28 mouse cellular contexts compared by ENCODE assay signal in the genomic region with DNA sequence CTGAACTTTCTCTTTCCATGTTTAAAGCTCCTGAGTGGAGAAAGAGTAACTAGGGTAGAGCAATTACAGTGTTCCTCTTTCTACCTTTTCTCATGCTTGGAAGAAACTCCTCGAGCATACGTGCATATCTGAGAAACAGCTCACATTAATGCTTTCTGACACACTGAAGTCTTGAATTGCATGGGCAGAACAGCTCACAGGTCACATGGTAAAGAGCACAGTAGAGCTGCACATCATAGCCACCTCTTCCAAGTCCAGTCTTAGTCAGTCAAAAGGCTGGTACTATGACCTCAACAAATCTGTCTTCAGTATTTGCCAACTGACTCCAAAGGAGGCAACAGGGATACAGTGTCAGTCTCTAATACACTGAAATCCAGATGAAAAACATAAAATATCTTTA. TPM values are rescaled to one million over a fixed set of nuclear protein-coding genes. Genes with fewer than 3 reads are reported as not detected.
A peak's percentile ranks its signal among the peaks of the same experiment; 100 is the strongest.
DNase-seq lines count a peak whose midpoint lies in the region; ATAC-seq lines count a peak whose summit lies in the region.
"Had no signal": no experiment of that assay in that cellular context is flagged by ENCODE, and none has a peak within 500 bp of the region (broad histone marks: within the 10 kb centered on the region; RNA-seq: fewer than 3 reads in every experiment).

No protein-coding gene starts in this region.

- H3K27me3 ChIP-seq in megakaryocyte, embryonic 14.5 days (replicated peaks) = no peaks in the 10 kb centered on the region
- H3K27me3 ChIP-seq: embryonic facial prominence, embryonic 13.5 days; forebrain, embryonic 12.5 days; forebrain, embryonic 15.5 days; heart, embryonic 12.5 days; heart, embryonic 15.5 days; hindbrain, embryonic 13.5 days; intestine, embryonic 15.5 days had no signal

- H3K4me1 ChIP-seq in megakaryocyte, embryonic 14.5 days = peaks cover 16% of the 10 kb centered on the region
- H3K4me1 ChIP-seq: embryonic facial prominence, embryonic 10.5 days; embryonic facial prominence, embryonic 13.5 days; forebrain, embryonic 12.5 days; heart, embryonic 12.5 days; heart, embryonic 15.5 days; intestine, embryonic 15.5 days had no signal

- peak overlapping the region; percentile 66 for H3K4me3 ChIP-seq in megakaryocyte, embryonic 14.5 days (replicated peaks)
- H3K4me3 ChIP-seq: embryonic facial prominence, embryonic 10.5 days; embryonic facial prominence, embryonic 13.5 days; erythroblast, embryonic 14.5 days; forebrain, embryonic 12.5 days; forebrain, embryonic 15.5 days; heart, embryonic 12.5 days; heart, embryonic 15.5 days; hindbrain, embryonic 10.5 days; hindbrain, embryonic 13.5 days; intestine, embryonic 15.5 days had no signal

- ATAC-seq in megakaryocyte, adult 5-6 weeks (ENCODE audit: poor library complexity, severe bottlenecking) = no peak
- ATAC-seq: forebrain, embryonic 15.5 days; hindbrain, embryonic 16.5 days; intestine, embryonic 15.5 days had no signal

- H3K36me3 ChIP-seq in megakaryocyte, embryonic 14.5 days (replicated peaks; ENCODE audit: low read length) = peaks cover 14% of the 10 kb centered on the region
- H3K36me3 ChIP-seq: intestine, embryonic 15.5 days had no signal

- DNase-seq in A20 (ENCODE audit: low read depth, low spot score) (peak; percentile 33), adipocyte (ENCODE audit: low spot score) (peak; percentile 48)
- DNase-seq in Muller cell, postnatal 12 days (ENCODE audit: inconsistent ontology term) = peak; percentile 14
- DNase-seq in cerebellum, postnatal 25 days = no peak
- no peak for DNase-seq in heart, postnatal 4 days
- no peak for DNase-seq in layer of hippocampus, adult 8-10 months (ENCODE audit: low spot score in 2 of 2)
- DNase-seq: adrenal gland, postnatal 10 days; adrenal gland, postnatal 36 days; cerebellum, adult 18-20 months; cerebellum, adult 9-10 months; cerebellum, postnatal 14 days; gastrocnemius, postnatal 25 days; heart, adult 18-20 months; kidney, adult 11 months had no signal

- no peaks in the 10 kb centered on the region for H3K9me3 ChIP-seq in megakaryocyte, embryonic 14.5 days
- H3K9me3 ChIP-seq: embryonic facial prominence, embryonic 10.5 days; embryonic facial prominence, embryonic 13.5 days; forebrain, embryonic 12.5 days; forebrain, embryonic 15.5 days; G1E; heart, embryonic 12.5 days; heart, embryonic 15.5 days; hindbrain, embryonic 10.5 days; hindbrain, embryonic 13.5 days; intestine, embryonic 15.5 days had no signal

RNA-seq across cellular contexts. Expression of a gene that starts 7.0 kb away (rescaled TPM):
- 0.64 TPM in 1 of 2 replicates, not detected in the other for polyA plus RNA-seq in megakaryocyte, embryonic 14.5 days (2012; ENCODE audit: insufficient read depth, low replicate concordance)
- total RNA-seq in megakaryocyte, adult 5-6 weeks (2015) = 10.8 and 11.2 TPM in 2 replicates
- 13.6 and 16.5 TPM in 2 replicates for total RNA-seq in megakaryocyte, adult 5-6 weeks (2017)
- 10 to 100 TPM; 19.0 to 21.4 TPM for total RNA-seq in heart, postnatal 4 days (2021)
- 10 to 100 TPM; 18.4 to 21.9 (median 20.5) TPM for total RNA-seq in layer of hippocampus, adult 8-10 months (2022)

RNA-seq across cellular contexts. Expression of a gene that starts 7.1 kb away (rescaled TPM):
- not detected in 2 replicates for polyA plus RNA-seq in megakaryocyte, embryonic 14.5 days (2012; ENCODE audit: insufficient read depth, low replicate concordance)
- 1.4 and 1.5 TPM in 2 replicates for total RNA-seq in megakaryocyte, adult 5-6 weeks (2015)
- total RNA-seq in megakaryocyte, adult 5-6 weeks (2017) = 0.04 and 0.99 TPM in 2 replicates
- 1 to 10 TPM; 6.9 to 7.4 TPM for total RNA-seq in heart, postnatal 4 days (2021)
- total RNA-seq in layer of hippocampus, adult 8-10 months (2022) = 10 to 100 TPM; 20.5 to 24.2 (median 22.0) TPM
- polyA plus RNA-seq: erythroblast, embryonic 14.5 days had no signal

Comparison
In these comparisons a context has a peak if more than half of its experiments do, and no peak if none do; other contexts are left out.
1. DNase-seq: peak in A20 (single experiment), Muller cell, postnatal 12 days (single experiment) and adipocyte (single experiment); none in cerebellum, postnatal 25 days (0 of 2), heart, postnatal 4 days (single experiment) and layer of hippocampus, adult 8-10 months (0 of 2).